Mouse (Mus musculus) liver, adult 2 months (tissue): ENCODE measurements around the gene Dtx3.

ENCODE experiments used
- CTCF ChIP-seq: fragments of 200-500 bp; IDR thresholded peaks from 2 replicates; pipeline ENCODE4 v1.5.1; 2011; ENCODE audit warnings: low read depth, low read length, control low read depth
- POLR2A ChIP-seq: fragments of 200-500 bp; IDR thresholded peaks from 2 replicates; pipeline ENCODE4 v1.6.1; 2011; ENCODE audit warnings: low read length, control low read depth; ENCODE audit not compliant: insufficient read depth; ENCODE audit errors: extremely low read depth

DNA sequence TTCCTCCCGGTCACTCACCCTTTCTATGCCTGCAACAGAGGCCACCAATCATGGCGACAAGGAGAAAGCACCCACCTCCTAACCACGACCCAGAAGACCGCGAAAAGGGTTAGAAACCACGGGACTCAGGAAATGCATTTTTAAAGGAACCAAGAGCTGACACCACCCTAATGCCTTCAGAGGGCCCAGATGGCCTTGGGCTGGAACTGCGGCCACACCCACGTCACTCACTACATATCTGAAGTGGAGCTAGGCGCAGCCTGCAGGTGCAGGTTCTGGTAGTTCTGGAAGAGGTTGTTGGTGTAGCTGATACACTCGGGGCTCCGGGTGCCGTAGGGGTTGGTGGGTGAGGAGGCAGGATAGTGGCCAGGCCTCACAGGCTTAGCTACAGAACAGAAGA lies 35.2 kb upstream of the Dtx3 start:
- no peak for TF ChIP-seq POLR2A
- TF ChIP-seq CTCF: no peak
